Mouse (Mus musculus): ENCODE data around the gene Nudt3. TPM values are rescaled to one million over a fixed set of nuclear protein-coding genes. Genes with fewer than 3 reads are reported as not detected.
"Not testable (repeated sequence)": the region's sequence is repeated elsewhere in the genome, so short reads cannot be mapped to it uniquely, and the experiment has no call there.

Nudt3 gene
- polyA plus RNA-seq, 1 experiment: 55.7 TPM

GRCm38 (mm10) chr17:27637333-27637732 is 14.0 kb upstream of the Nudt3 start:
- TF ChIP-seq POLR2A (IDR thresholded peaks at IDR 0.05; ENCODE audit: borderline replicate concordance, low read depth, low read length) (no peak), CTCF (IDR thresholded peaks at IDR 0.05; ENCODE audit: low read depth, low read length) (no peak)
- H3K27ac ChIP-seq (ENCODE audit: insufficient read depth, low read depth, low read length): no peak overlapping the region
- no peak overlapping the region for H3K4me3 ChIP-seq (ENCODE audit: insufficient read depth, low read length)
- peaks cover 8% of the 10 kb centered on the region; the same call in 1 of the 2 replicates for H3K4me1 ChIP-seq (ENCODE audit: control insufficient read depth, insufficient read depth, low read length)

DNA sequence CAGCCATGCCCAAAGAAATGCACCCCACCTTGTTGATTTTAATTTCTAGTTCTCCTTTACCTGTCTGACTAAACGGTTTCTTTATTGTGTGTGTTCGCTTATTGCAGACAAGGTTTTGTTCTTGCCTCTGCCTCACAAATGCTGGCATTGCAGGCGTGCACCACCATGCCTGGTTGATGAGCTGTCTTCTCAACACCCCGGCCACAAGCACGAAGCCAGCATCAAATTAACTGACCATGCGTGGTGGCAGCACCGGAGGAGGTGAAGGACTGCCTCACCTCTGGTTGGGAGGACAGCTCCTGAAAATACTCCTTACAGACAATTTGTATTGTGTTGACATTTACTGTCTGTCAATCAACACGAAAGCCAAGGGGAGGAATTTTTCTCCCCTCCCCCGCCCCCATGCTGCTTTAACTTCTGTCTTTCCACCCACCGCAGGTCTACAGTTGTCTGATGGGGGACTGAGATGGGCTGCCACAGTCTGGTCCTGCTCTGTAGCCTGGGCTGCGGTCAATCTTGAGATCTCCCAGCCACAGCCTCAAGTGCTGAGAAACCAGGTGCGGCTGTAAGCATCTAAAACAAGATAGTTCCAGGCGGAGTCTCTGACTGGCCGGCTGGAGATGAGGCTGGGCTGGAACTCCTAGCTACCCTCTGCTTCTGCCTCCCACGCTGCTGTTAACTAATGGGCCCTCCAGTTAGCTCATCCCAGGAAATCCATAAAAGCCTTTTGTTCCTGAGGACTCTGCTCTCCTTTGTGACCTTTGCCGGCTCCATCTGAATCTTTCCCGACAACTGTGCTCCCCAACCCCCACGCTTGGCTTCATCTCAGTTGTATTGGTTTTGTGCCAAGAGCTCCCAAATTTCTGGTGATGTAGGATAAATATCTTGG is 13.1 kb upstream of the Nudt3 start, which contains the start of gene Rps10:
Gene Rps10 (minus strand): TSS at position 538 of the 889 bp plus-strand sequence.
- TF ChIP-seq POLR2A (IDR thresholded peaks at IDR 0.05; ENCODE audit: borderline replicate concordance, low read depth, low read length) (no peak), CTCF (IDR thresholded peaks at IDR 0.05; ENCODE audit: low read depth, low read length) (no peak)
- H3K4me1 ChIP-seq (ENCODE audit: control insufficient read depth, insufficient read depth, low read length): peaks cover 8% of the 10 kb centered on the region; the same call in 1 of the 2 replicates
- peak within 1 kb of the TSS; percentile 55 for H3K4me3 ChIP-seq (ENCODE audit: insufficient read depth, low read length)
- peak within 1 kb of the TSS; percentile 64 for H3K27ac ChIP-seq (ENCODE audit: insufficient read depth, low read depth, low read length)

- not testable (repeated sequence) for H3K4me1 ChIP-seq (ENCODE audit: control insufficient read depth, insufficient read depth, low read length)
- Histone ChIP-seq H3K4me3 (ENCODE audit: insufficient read depth, low read length) (peak overlapping the region; percentile 55), H3K27ac (ENCODE audit: insufficient read depth, low read depth, low read length) (peak overlapping the region; percentile 64)
These were observed 12.2 kb upstream of the Nudt3 start for GRCm38 (mm10) chr17:27635575-27635903.

DNA sequence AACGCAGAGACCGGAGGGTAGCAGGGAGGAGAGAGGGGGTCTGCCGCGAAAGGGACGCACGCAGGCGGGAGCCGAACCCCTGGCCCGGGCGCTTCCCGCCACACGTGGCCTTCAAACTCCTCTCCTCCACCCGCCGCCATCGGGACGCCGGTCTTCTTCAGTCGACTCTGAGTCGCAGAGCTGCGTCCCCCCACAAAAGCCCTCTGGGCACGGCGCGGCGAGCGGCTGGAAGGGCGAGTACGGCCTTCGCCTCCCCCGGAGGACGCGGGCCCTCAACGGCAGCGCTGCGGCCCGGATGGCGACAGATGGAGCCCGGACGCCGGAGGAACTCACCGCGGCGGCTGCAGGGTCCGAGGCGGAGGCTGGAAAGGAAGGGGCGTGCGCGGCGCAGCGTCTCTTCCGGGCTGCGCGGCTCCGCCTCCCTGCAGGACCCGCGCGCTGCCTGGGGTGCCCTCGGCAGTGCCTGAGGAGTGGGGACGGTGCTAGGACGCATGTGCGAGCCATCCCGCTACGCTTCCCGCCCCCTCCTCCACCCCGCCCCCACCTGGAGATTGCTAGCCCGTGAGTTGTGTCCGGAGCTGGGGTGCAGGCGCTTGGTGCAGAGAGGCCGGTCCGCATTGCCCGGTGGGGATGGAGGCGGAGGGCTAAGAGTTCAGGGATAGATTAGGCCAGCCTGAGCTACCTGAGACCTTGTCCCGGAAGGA is 11.7 kb upstream of the Nudt3 start, which contains the start of gene RPS10-NUDT3:
Gene RPS10-NUDT3 (minus strand): TSS at position 352 of the 704 bp plus-strand sequence.
- peak within 1 kb of the TSS; percentile 72 for H3K27ac ChIP-seq (ENCODE audit: insufficient read depth, low read depth, low read length)
- peaks cover 8% of the 10 kb centered on the region; the same call in 1 of the 2 replicates for H3K4me1 ChIP-seq (ENCODE audit: control insufficient read depth, insufficient read depth, low read length)
- TF ChIP-seq POLR2A (IDR thresholded peaks at IDR 0.05; ENCODE audit: borderline replicate concordance, low read depth, low read length) (no peak), CTCF (IDR thresholded peaks at IDR 0.05; ENCODE audit: low read depth, low read length) (no peak)
- H3K4me3 ChIP-seq (ENCODE audit: insufficient read depth, low read length): peak within 1 kb of the TSS; percentile 68

GRCm38 (mm10) chr17:27629249-27630020 is 6.1 kb upstream of the Nudt3 start:
- no peak overlapping the region for H3K27ac ChIP-seq (ENCODE audit: insufficient read depth, low read depth, low read length)
- TF ChIP-seq CTCF (IDR thresholded peaks at IDR 0.05; ENCODE audit: low read depth, low read length) (peak; percentile 50), POLR2A (IDR thresholded peaks at IDR 0.05; ENCODE audit: borderline replicate concordance, low read depth, low read length) (no peak)
- H3K4me1 ChIP-seq (ENCODE audit: control insufficient read depth, insufficient read depth, low read length): peaks cover 6% of the 10 kb centered on the region; the same call in 1 of the 2 replicates

GRCm38 (mm10) chr17:27628376-27628775 is 5.1 kb upstream of the Nudt3 start:
- Histone ChIP-seq H3K4me1 (ENCODE audit: control insufficient read depth, insufficient read depth, low read length) (peaks cover 11% of the 10 kb centered on the region), H3K4me3 (ENCODE audit: insufficient read depth, low read length) (no peak overlapping the region), H3K27ac (ENCODE audit: insufficient read depth, low read depth, low read length) (no peak overlapping the region)
- TF ChIP-seq CTCF (IDR thresholded peaks at IDR 0.05; ENCODE audit: low read depth, low read length) (no peak), POLR2A (IDR thresholded peaks at IDR 0.05; ENCODE audit: borderline replicate concordance, low read depth, low read length) (no peak)

More at GRCm38 (mm10) chr17:27629249-27630020, 6.1 kb upstream of the Nudt3 start:
- H3K4me3 ChIP-seq (ENCODE audit: insufficient read depth, low read length): no peak overlapping the region

DNA sequence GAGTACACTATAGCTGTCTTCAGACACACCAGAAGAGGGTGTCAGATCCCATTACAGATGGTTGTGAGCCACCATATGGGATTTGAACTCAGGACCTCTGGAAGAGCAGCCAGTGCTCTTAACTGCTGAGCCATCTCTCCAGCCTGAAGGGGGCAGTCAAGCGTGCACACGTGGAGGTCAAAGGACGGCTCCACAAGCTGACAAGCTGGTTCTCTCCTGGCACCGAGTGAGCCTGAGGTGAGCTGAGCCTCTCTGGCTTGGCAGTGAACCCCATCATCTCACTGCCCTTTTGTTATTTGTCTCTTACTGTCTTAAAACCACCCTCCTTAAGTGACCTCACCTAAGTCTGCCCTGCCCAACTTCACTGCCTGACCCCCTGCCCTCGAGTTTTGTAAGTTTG is 4.2 kb upstream of the Nudt3 start:
- Histone ChIP-seq H3K27ac (ENCODE audit: insufficient read depth, low read depth, low read length) (no peak overlapping the region), H3K4me3 (ENCODE audit: insufficient read depth, low read length) (no peak overlapping the region), H3K4me1 (ENCODE audit: control insufficient read depth, insufficient read depth, low read length) (peaks cover 7% of the 10 kb centered on the region)
- TF ChIP-seq CTCF (IDR thresholded peaks at IDR 0.05; ENCODE audit: low read depth, low read length) (no peak), POLR2A (IDR thresholded peaks at IDR 0.05; ENCODE audit: borderline replicate concordance, low read depth, low read length) (no peak)

- TF ChIP-seq CTCF (IDR thresholded peaks at IDR 0.05; ENCODE audit: low read depth, low read length) (no peak), POLR2A (IDR thresholded peaks at IDR 0.05; ENCODE audit: borderline replicate concordance, low read depth, low read length) (no peak)
- no peak overlapping the region for H3K27ac ChIP-seq (ENCODE audit: insufficient read depth, low read depth, low read length)
- peaks cover 5% of the 10 kb centered on the region for H3K4me1 ChIP-seq (ENCODE audit: control insufficient read depth, insufficient read depth, low read length)
- no peak overlapping the region for H3K4me3 ChIP-seq (ENCODE audit: insufficient read depth, low read length)
These were observed 3.4 kb upstream of the Nudt3 start for GRCm38 (mm10) chr17:27626681-27627080.

DNA sequence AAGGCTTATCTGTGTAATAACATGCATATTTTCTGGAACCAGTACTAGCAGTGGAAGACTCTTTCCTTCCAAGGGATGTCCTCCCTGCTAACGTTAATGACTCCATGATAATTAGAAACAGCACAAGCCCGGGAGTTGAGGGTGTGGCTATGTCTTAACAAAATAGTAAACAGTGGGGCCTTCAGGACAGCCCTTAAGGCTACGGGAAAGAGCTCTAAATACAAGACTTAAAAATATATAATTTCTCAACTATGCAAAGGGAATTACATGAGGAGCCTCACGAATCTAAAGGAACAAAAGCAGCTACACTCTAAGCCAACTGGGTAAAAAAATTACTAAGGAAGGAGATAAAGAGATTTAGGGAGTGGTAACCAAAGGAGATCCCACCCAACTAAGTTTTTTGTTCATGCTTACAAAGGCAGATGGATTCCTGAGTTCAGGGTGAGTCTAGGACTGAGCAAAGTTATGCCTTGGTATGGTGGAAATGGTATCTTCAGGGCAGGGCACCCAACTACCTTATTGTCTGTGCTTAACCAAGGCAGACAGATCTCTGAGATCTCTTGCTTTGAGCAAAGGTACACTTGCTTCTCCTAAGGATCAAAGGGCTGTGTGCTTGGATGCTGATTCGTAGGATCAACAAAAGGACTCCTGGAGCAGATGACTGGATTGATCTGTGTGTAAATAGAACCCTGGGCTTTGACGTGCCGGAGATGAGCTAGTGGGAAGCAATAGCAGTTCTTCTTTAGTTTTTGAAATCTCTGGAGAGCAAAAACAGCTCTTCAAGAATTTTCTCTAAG is 2.4 kb upstream of the Nudt3 start:
- no peak for TF ChIP-seq CTCF (IDR thresholded peaks at IDR 0.05; ENCODE audit: low read depth, low read length)
- no peak overlapping the region for H3K27ac ChIP-seq (ENCODE audit: insufficient read depth, low read depth, low read length)
- H3K4me3 ChIP-seq (ENCODE audit: insufficient read depth, low read length): no peak overlapping the region
- H3K4me1 ChIP-seq (ENCODE audit: control insufficient read depth, insufficient read depth, low read length): peaks cover 12% of the 10 kb centered on the region

Measured in bone marrow macrophage, adult 2 months (primary cell).